Mouse (Mus musculus) small intestine, adult 2 months (tissue): ENCODE data around the gene Phlda2. TPM values are rescaled to one million over a fixed set of nuclear protein-coding genes. Genes with fewer than 3 reads are reported as not detected.

Experiments
- H3K27ac ChIP-seq: fragments of 200-500 bp; 2 replicates; pipeline ENCODE4 v1.5.1; 2012; ENCODE audit warnings: low read depth, low read length, control low read depth, inconsistent platforms; ENCODE audit not compliant: insufficient read depth
- H3K27me3 ChIP-seq: fragments of 200-500 bp; 2 replicates; pipeline ENCODE4 v1.6.1; 2012; ENCODE audit warnings: mild to moderate bottlenecking, moderate library complexity, low read length, inconsistent platforms; ENCODE audit not compliant: control insufficient read depth, insufficient read depth
- H3K36me3 ChIP-seq: fragments of 200-500 bp; 2 replicates; pipeline ENCODE4 v1.6.1; 2012; ENCODE audit warnings: mild to moderate bottlenecking, low read length, control low read depth, inconsistent platforms; ENCODE audit not compliant: control insufficient read depth, insufficient read depth
- H3K4me1 ChIP-seq: fragments of 200-500 bp; 2 replicates; pipeline ENCODE4 v1.6.1; 2012; ENCODE audit warnings: low read length, inconsistent platforms, mixed read lengths; ENCODE audit not compliant: control insufficient read depth, insufficient read depth, insufficient read length
- H3K4me3 ChIP-seq: fragments of 200-500 bp; 2 replicates; pipeline ENCODE4 v1.5.1; 2012; ENCODE audit warnings: low read depth, mild to moderate bottlenecking, control low read depth, inconsistent platforms, low read length, moderate library complexity
- CTCF ChIP-seq: fragments of 200-500 bp; IDR thresholded peaks from 2 replicates; pipeline ENCODE4 v1.5.1; 2012; ENCODE audit warnings: low read depth, mild to moderate bottlenecking, control low read depth, inconsistent platforms, low read length, moderate library complexity, mixed read lengths; ENCODE audit not compliant: insufficient replicate concordance, insufficient read length; ENCODE audit errors: extremely low read depth
- POLR2A ChIP-seq: fragments of 200-500 bp; IDR thresholded peaks from 2 replicates; pipeline ENCODE4 v1.6.1; 2012; ENCODE audit warnings: low read depth, mild to moderate bottlenecking, control low read depth, inconsistent platforms, low read length, moderate library complexity
- WGBS: fragments of 180-500 bp; shearing (Covaris S2); methylation state at CpG from one replicate; pipeline ENCODE4 v1.1.7; 2018; 5-methylcytosine and 5-hydroxymethylcytosine counted together
- polyA plus RNA-seq: library from polyadenylated mRNA; depleted of rRNA; stranded (reverse); fragments of >200 nt; gene quantifications from 2 replicates; pipeline ENCODE4 v1.2.3, GENCODE M21; 2012

Phlda2 gene
- polyA plus RNA-seq, 1 experiment, result 2.5 TPM

GRCm38 (mm10) chr7:143503926-143504325 is 976 bp upstream of the Phlda2 start:
- Histone ChIP-seq H3K36me3 (no peaks in the 10 kb centered on the region), H3K4me3 (no peak overlapping the region), H3K27me3 (peaks cover 6% of the 10 kb centered on the region; the same call in 1 of the 2 replicates), H3K27ac (no peak overlapping the region), H3K4me1 (peaks cover 16% of the 10 kb centered on the region)
- WGBS, result 79% methylated on average over 6 of the region's 6 CpGs
- TF ChIP-seq POLR2A (no peak), CTCF (no peak)

DNA sequence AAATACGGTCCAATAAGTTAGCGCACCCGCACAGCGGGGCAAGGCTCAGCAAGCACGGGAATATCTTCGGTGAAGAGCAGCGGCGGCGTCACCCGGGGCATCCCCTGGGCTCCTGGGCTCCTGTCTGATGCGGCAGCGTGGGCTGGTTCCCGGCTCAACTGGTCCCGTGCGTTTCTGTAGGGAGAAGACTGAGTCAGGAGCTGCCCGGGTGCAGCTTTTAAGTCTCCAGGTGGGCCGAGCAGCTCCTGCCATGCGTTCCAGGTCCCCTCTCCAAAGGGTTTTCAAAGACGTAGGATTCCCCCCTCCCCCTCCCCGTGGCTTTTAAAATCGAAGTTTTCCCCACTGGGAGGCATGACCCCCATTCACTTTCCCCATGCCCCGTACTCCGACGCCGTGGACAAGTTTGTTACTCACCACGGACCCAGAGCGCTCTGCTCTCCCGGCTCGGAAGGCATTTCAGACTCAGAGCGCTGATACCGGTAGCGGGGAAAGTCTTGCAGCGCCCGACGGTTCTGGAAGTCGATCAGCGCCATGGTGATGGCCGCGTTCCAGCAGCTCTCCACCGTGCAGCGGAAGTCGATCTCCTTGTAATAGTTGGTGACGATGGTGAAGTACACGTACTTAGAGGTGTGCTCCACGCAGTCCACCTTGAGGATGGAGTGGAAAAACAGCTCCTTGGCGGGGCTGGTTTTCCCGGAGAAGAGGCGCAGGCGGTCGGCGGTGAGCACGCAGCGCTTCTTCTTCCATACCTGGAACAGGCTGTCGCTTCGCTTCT is 1.1 kb downstream of the Phlda2 start:
- WGBS, result 1% methylated on average over 55 of the region's 55 CpGs
- TF ChIP-seq POLR2A (no peak), CTCF (no peak)
- Histone ChIP-seq H3K36me3 (no peaks in the 10 kb centered on the region), H3K4me1 (peaks cover 29% of the 10 kb centered on the region), H3K27ac (no peak overlapping the region), H3K4me3 (peak overlapping the region; percentile 64), H3K27me3 (peaks cover 6% of the 10 kb centered on the region; the same call in 1 of the 2 replicates)

DNA sequence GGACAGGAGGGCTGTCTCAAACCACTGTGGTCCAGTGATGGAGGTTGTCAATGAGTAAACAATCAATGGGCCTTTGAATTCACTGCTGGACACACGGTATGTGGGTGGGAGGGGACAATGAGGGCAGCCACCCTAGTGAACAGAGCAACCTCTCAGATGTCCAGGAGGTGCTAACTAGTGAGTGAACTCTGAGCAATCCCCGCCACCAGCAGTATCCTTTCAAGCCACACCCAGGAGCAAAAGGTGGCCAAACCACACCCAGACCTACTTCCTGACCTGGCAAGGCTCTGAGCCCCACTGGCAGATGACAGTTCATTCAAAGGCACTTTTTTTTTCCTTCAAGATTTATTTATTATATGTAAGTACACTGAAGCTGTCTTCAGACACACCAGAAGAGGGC is 2.0 kb downstream of the Phlda2 start:
- H3K4me1 ChIP-seq, result peaks cover 29% of the 10 kb centered on the region
- TF ChIP-seq CTCF (no peak), POLR2A (no peak)
- no peaks in the 10 kb centered on the region for H3K36me3 ChIP-seq
- H3K27ac ChIP-seq, result no peak overlapping the region
- WGBS, result 27% methylated on average over 2 of the region's 2 CpGs
- peaks cover 6% of the 10 kb centered on the region; the same call in 1 of the 2 replicates for H3K27me3 ChIP-seq
- H3K4me3 ChIP-seq, result no peak overlapping the region

- H3K27me3 ChIP-seq, result peaks cover 6% of the 10 kb centered on the region; the same call in 1 of the 2 replicates
- no peaks in the 10 kb centered on the region for H3K36me3 ChIP-seq
- H3K27ac ChIP-seq, result no peak overlapping the region
- peaks cover 32% of the 10 kb centered on the region for H3K4me1 ChIP-seq
- TF ChIP-seq POLR2A, result no peak
- no peak for TF ChIP-seq CTCF
- no peak overlapping the region for H3K4me3 ChIP-seq
- 53% methylated on average over 4 of the region's 4 CpGs for WGBS
Observed at GRCm38 (mm10) chr7:143498584-143498983, 4.4 kb downstream of the Phlda2 start.

GRCm38 (mm10) chr7:143495104-143495961 is 7.6 kb downstream of the Phlda2 start:
- WGBS, result 42% methylated on average over 8 of the region's 8 CpGs
- Histone ChIP-seq H3K36me3 (peaks cover 8% of the 10 kb centered on the region), H3K27me3 (no peaks in the 10 kb centered on the region), H3K27ac (no peak overlapping the region), H3K4me3 (no peak overlapping the region), H3K4me1 (peaks cover 18% of the 10 kb centered on the region)
- TF ChIP-seq POLR2A, result no peak
- no peak for TF ChIP-seq CTCF

GRCm38 (mm10) chr7:143493616-143494126 is 9.3 kb downstream of the Phlda2 start:
- TF ChIP-seq CTCF (no peak), POLR2A (no peak)
- Histone ChIP-seq H3K27me3 (no peaks in the 10 kb centered on the region), H3K27ac (no peak overlapping the region), H3K4me3 (no peak overlapping the region), H3K4me1 (peaks cover 13% of the 10 kb centered on the region), H3K36me3 (peaks cover 8% of the 10 kb centered on the region)
- WGBS, result 95% methylated on average over 6 of the region's 6 CpGs
